Mouse (Mus musculus): ENCODE measurements at regions not wholly inside any gene's neighbourhood (a gene's known extent, or its start where the extent isn't known, plus 50 kb on each side); places are given as distances from the start of the nearest gene placed in this dataset.

DNA sequence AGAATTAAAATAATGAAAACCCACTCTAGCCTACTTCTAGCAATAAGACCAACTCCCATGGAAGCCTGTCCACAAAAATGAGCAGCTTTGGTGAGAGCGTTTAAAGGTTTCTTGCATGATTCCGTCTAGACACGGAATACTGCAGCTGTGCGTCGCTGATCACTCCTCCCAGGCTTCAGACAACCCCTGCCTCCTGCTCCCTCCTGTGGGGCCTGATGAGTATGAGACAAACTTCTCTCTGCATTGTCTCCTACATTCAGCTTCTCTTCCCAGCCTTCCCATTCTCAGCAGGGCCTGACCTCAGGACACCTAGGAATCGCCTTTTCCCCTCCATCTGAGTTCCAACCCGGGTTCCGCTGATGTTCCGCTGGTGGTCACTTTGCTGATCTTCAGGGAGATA is 50.0 kb upstream of the Thbs2 start:
- no peak for TF ChIP-seq POLR2A (IDR thresholded peaks at IDR 0.05; ENCODE audit: borderline replicate concordance, extremely low read depth, insufficient read depth, insufficient read length, poor library complexity, severe bottlenecking)
- no peak for TF ChIP-seq CTCF (IDR thresholded peaks at IDR 0.05; ENCODE audit: borderline replicate concordance, extremely low read depth, insufficient read depth, insufficient read length)
